Mouse (Mus musculus): ENCODE results near the gene Rps6kl1.
A peak's percentile ranks its signal among the peaks of the same experiment; 100 is the strongest.
"Not testable (repeated sequence)": the region's sequence is repeated elsewhere in the genome, so short reads cannot be mapped to it uniquely, and the experiment has no call there.

Rps6kl1 gene

DNA sequence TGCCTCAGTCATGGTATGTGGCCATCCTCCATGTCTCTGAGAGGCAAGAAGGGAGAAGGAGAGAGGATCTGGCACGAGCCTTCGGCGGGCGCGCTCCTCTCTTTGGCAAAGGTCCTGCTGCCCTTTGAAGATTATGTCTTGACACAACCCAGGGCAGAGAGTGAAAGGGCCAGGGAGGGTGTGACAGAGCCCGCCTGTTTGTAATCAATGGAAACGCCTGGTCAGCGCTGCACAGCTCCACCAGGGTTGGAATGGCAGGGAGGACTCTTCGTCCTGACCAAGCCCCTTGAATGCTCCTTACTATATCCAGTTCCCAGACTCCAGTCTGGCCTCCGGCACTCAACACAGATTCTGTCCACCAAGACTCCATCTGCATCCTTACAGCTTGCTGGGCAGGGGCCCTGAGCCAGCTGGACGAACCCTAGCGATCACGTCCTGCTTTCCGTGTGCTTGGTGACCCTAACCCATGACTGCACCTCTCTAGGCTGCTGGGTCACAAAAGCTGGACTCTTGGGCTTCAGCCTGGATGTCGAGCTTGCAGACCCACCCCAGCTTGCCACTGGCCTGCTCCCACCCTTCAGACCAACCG, 24.1 kb upstream of the Rps6kl1 start:
- no peak for DNase-seq

DNA sequence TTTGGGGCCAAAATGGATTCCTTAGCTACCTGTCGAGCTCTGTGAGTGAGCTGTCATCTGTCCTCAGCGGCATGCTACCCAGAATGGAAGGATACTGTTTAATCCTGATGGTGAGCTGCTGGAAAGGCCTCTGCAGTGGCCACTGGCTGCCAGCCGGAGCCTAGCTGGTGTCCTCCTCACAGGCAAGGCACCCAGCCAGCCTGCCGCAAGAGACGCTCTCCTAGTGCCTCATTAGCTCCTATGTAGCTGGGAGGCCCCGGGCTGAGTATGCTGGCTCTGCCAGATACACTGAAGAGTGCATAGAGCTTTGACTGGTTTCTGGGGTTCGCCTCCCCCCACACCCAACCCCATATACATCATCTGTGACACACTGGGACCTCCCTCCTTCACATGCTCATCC, 23.0 kb upstream of the Rps6kl1 start:
- DNase-seq: no peak

DNA sequence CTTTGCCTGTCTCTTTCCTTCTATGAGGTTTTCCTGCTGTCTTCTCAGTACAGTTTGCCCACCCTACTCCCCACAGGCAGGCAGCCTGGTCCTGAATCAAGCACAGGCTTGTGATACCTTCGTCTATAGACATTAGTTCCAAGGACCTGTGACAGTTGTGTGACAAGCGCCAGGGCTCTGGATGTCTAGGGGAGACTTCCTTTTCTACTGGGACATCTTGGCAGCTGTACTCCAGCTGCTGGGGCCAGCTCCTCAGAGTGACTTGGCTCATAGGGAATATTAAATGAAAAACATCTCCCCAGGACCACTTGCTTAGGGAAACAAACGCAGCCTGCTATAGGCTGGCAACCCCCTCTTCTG, 19.9 kb upstream of the Rps6kl1 start:
- DNase-seq: no peak

DNA sequence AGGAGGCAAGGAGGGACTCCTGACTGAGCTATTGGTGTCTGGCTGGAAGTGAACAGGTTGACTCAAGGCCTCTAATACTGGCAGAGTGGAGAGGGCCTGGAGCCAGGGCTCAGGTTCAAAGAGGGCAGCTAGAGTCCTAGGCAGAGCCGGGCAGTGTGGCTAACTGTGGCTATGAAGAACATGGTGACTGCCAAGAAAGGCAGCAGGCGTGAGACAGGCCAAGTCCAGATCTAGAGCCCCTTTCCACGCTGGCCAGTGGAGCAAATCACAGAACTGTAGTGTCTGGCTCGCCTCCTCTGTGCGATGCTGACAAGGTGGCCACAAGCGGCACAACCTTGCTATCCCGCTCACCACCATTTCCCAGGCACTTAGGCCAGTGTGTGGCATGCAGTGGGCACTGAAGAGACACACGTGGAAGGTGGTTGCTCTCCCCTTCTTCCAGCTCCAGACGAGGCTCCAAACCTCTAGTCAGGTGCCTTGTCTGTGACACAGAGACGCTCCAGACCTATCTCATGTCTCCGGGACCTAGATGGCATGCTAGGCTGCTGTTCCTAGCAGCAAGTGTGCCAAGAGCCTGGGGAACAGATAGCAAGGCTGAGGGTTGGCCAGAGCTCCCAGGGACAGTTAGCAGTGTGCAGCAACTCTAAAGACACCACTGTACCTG, 19.4 kb upstream of the Rps6kl1 start:
- DNase-seq: no peak

DNA sequence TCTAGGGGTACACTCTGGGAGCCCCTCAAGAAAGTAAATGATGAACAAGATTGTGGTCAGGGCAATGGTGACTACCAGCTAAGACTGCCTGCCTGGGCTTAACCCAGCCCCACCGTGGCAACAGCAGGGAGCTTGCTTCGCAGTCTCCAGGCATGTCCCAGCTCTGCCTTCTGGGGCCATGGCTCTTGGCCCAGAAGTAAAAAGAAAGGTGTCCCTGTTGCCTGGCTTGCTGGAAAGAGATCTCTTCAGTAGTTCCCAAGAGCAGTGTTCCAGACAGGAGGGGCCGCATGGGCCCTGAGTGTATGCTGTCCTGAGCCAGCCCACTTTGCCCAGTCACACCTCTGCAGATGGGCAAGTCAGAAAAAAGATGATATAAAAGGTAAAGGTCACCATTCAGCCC, 18.8 kb upstream of the Rps6kl1 start:
- DNase-seq: no peak

DNA sequence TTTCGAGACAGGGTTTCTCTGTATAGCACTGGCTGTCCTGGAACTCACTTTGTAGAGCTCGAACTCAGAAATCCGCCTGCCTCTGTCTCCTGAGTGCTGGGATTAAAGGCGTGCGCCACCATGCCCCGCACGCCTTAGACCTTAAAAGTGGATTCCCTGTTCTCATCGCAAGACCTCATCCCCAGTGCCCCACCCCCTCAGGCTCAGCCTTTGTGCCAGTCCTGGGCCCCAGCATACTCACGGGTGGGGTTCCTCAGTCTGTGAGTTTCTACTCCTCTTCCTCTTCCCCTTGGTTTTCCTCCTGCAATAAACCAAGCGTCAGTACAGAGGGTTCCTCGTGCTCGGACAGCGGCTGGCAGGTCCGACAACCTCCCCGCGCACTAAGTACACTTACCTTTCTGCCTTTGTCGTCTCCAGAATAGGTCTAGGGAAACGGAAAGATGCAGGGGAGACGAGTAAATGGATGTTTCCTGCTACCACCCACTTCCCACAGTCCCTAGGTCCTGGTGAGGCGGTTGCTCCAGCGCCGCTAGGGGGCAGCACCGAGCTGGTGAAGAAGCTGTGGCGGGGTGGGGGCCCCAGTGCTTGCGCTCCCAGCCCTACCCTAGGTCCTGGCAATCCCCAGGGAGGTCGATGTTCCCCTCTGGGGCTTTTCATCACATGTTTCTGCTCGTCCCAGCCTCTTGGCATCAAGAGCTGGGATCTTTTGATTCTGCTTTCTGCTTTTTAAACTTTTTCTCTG, 18.2 kb upstream of the Rps6kl1 start:
- DNase-seq: peak; percentile 94

DNA sequence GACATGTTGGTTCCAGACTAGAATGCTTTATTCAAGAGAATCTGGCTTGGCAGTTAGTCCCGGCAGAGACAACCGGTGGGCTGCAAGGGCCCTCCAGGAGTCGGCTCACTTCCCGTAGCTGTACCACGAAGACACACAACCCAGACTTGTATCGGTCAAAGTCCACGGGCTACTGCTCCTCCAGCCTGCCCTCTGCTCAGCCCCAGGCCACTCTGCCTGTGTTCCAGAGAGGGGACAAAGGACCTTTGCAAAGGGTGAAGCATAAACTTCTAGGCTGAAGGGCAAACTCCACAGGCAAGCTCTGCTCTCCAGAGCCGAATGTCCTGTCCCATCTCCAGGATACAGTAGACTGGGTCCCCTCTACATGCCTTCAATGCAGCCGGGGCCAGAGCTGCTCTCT, 15.6 kb upstream of the Rps6kl1 start:
- DNase-seq: no peak

DNA sequence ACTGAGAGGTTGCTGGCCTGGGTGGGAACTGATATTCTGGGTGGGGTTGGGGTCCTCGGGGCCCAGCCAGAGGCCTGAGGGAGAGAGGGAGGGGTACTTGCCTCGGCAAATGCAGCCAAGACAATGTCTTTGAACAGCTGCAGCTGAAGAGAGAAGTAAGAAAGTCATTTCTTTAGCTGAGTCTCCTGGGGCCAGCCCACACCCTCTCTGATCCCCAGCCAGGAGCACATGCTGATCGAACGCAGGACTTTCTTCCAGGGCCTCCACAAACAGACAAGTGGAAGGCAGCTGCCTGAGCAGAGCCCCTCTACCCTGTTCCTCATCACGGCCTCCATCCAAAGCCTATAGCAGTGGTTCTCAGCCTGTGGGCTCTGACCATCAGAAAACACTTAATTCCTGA, 13.9 kb upstream of the Rps6kl1 start:
- no peak for DNase-seq

DNA sequence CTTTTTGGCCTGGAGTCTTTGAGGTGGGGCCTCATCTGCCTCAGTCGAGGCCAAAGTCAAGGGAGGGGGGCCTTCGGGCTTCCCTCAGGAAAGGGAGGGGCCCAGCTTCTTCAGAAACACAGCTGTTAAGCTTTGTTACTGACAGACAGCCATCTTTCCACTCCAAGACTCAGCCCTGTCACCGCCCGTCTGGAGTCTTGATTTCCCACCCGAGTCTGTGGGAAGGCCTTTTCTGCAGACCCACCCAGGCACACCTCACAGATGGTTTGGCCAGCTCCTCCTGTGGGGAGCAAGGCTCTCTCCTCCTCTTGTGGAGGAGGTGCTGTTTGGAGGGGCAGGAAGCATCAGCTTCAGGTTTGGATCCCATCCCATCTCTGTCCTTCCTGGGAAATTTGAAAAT, 8.5 kb upstream of the Rps6kl1 start:
- DNase-seq: no peak

DNA sequence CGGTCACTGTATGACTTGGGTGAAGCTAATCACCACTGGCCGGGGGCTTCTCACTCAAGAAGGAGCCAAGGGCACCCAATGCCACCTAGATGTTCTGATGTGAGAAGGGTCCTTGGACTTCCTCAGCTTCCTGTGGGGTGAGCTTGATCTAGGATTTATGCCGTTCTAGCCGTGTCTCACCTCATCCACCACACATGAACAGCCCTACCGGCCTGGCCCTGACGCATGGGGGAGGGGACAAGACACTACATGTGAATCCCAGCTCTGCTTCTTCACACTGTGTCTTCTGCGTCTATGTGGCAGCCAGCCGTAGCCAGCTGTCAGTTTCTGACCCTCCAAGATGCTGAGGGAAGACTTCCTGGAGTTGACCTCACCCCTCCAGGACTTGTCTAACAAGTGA, 7.7 kb upstream of the Rps6kl1 start:
- DNase-seq: peak; percentile 45

DNA sequence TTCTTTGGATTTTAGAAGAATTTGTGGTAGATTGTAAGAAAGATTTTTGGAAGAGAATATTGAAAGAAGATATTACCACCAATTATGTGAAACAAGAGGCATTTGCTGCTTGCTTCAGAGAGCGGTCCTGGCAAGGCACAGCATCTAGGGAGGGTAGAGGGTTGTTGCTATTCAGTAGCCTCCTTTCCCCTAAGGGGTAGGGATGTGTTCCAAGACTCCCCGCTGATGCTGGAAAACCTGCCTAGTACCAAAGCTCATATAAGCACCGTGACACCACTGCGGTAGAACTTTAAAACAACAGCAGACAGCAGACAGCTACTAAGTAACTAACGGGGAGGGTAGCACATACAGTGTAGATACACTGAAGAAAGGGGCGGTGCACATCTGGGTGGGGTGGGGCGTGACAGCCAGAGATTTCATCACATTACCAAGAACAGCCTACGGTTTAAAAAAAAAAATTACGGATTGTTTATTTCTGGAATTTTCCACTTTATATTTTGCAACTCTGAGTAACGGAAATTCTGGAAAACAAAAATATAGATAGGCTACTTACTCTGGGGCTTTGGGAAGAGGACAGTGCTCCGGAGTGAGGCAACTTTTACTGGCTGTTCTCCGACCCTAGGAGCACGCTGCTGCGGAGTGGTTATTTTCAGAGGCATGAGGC, 6.9 kb upstream of the Rps6kl1 start:
- DNase-seq: no peak

DNA sequence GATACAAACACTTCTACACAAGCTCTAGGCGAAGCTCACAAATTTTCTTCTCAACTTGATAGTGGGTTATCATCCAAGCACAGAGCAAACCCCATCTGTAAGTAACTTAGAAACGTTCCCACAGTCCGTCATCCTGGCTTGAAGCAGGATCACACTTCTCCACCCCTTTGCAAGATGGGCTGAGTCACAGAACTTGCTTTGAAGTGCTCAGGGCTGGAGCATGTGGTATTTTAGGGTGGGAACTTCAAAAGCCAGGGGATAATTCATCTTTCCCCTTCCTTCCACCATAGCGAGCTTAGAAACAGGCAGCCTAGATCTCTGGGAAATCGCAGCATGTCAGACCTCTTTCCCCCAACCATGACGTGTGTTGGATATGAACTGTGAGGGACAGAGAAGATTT, 5.3 kb upstream of the Rps6kl1 start:
- no peak for DNase-seq

DNA sequence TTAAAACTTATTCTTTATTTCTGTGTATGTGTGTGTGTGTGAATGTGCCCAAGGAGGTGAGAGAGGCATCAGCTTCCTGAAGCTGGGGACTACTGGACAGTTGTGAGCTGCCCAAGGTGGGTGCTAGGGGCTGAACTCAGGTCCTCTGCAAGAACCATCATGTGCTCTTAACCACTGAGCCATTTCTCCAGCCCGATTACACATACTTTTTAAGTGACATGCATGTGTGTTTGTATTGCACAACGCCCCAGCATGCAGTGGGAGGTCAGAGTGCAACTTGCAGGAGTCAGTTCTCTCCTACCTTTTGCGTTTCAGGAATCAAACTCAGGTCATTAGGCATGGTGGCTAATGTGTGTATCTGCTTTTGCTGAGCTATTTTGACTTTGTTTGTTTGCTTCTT, 1.9 kb upstream of the Rps6kl1 start:
- DNase-seq: no peak

DNA sequence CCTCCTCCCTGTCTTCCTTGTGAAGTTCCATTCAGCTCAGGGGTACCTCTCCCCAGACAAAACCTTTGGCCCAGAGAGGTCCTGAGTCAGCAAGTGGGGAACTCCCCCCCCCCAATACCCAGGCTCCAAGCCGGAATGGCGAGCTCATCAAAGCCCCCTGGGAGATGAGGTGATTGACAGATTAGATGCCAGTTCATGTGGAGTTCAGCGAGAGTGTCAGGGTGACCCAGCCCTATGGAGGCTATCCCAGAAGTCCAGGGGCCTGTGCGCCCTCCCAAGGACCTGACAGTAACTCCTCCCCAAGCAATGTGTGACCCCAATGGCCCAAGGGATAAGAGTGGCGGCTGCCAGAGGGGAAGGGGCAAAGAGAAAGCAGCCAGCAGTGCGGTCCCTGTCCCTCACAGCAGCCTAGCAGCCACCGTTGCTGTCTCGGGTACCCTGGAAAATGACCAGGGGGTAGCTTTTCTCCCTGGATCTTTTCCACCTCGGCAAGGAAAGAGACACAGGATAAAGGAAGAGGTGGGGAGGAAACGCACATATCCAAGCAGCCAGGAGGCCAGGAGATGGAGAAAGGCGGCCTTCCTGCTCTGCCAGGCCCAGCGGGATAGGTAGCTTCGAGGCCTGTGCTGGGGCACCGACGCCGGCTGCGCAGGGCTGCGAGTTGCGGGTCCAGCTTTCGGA, 603 bp downstream of the Rps6kl1 start:
- peak; percentile 21 for DNase-seq

DNA sequence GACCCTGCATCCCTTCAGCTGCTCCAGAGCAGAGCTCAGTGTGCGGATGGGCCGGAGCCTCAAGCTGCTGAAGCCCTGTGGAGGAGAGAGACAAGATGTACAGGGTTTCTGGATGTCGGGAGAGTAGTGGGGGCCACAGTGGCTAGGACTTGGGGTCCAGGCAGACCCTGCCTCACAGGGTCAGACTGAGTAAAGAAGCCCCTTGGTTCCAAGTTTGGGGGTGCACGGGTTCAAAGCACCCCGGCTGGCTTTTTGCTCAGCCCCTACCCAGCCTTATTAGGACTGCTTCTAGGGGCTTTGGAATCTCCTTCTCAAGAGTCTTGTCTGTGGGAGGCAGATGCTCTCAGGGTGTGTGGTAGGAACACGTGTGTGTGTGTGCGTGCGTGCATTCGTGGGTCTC, 4.2 kb downstream of the Rps6kl1 start:
- DNase-seq: no peak

DNA sequence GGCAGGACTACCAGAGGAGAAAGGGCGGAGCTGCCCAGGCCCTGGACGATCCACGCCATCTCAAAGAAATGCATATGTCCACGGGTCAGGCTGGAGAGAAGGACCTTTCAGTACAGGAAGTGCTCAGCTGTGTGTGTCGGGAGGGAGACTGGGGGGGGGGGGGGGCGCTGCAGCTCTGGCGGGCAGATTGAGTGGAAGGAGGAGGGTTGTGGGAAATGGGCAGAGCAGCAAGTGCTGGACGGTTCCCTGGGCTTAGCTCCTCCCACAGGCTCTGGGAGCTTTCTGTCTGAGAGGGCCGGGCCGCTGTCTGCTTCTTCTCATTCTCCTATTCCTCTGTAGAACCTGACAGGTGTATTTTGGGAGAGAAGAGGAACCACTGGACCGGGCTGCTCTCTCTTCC, 4.7 kb downstream of the Rps6kl1 start:
- peak; percentile 61 for DNase-seq

DNA sequence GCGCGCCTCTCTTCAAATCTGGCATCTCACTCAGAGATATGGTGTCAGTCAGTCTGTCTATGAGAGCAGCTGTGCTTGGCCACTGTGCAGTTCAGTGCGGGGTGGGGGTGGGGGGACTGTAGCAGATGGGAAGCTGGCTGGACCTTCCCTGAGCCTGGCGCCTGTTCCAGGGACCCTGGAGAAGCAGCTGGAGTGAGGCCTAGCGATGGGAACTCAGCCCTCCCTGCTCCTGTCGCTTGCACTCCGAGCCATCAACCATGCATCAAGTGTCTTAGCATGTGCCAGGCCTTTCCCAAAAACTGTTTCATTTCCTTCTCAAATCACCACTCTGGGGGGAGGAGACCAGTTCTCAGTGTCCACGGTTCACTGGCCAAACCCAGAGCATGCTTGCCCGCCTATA, 5.4 kb downstream of the Rps6kl1 start:
- peak; percentile 75 for DNase-seq

DNA sequence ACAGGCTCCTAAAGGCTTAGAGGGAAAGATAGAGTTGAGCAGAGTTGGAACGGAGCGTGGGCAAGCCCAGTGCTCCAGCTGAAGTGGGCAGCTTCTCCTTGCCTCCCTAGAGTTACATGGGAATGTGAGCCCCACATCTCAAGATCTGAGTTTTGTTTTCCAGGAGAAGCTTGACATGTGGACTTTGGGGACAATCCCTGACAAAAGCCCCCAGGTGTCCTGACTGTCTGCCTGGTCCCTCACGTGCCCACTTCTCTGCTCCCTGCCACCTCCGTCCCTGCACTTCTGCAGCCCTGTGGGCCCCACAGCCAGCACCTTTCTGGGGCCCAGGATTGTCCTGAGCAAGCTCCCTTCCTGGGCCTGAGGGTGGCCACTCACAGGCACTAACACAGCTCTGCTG, 6.2 kb downstream of the Rps6kl1 start:
- no peak for DNase-seq

DNA sequence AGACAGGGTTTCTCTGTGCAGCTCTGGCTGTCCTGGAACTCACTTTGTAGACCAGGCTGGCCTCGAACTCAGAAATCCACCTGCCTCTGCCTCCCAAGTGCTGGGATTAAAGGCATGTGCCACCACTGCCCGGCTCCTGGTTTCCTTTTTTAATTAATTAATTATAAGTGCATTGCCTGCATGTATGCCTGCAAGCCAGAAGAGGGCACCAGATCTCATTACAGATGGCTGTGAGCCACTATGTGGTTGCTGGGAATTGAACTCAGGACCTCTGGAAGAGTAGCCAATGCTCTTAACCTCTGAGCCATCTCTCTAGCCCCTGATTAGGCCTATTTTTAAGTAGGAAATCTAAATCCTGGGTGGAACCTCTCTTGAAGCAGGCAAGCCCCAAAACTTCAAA, 6.8 kb downstream of the Rps6kl1 start:
- not testable (repeated sequence) for DNase-seq

DNA sequence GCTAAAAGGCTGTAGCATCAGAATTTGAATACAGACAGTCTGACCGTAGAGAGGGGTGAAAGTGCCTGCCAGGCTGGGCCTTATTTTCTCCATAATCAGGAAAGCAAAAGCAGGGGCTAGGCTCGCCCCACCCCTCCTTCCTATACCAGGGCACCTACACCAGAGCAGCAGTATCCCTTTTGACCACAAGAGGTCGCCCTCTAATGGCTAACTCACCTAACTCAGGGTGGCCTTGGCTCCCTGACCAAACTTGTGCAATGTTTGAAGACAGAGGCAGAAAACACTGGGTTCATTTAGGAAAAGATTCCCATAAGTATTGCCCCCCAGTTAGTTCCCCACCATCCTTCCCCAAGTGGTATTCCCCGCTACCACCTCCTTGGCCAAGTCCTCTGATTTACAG, 8.3 kb downstream of the Rps6kl1 start:
- DNase-seq: peak; percentile 92

DNA sequence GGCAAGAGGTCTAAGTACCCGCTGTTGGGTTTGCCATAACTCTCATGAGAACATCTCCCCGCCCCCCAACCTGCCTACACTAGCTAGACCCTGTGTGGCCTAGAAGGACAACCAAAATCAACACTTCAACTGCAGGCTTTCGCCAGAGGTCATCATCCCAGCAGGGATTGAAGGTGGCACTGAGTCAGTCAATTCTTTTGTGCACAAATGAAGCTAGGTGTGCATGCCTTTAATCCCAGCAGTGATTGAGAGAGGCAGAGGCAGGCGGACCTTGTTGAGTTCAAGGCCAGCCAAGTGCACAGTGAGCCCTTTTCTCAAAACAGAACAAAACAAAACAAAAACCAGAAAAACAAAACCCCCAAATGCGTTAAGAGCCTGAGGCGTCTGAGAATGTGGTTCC, 10.0 kb downstream of the Rps6kl1 start:
- no peak for DNase-seq

DNA sequence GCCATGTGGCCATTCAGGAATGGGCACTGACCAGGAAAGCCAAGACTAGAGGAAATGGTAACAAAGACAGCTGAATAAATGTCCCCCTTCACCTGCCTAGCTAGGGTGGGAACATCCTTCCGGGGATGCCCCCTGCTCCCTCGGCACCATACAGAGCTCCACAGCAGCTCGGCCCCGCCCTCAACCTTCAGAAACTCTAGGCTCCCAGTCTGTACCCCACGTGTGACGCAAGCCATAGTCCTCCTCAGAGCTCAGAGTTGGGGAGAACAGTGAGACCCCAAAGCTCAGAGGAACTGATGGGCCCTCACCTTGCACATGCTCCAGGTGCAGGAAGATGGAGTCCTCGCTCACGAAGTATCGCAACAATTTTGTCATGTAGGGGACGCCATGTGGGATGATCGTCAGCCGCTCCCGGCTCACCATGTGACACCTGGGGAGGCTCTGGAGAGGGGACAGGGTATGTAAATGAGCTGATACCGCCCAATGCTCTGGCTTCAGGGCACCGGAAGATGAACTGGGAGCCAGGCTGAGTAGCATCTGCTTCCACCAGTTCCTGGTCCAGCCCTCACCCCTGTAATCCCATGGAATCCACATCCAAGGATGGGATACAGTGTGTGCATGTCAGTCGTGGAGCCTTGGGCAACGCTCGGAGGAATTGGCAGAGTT, 10.9 kb downstream of the Rps6kl1 start:
- no peak for DNase-seq

DNA sequence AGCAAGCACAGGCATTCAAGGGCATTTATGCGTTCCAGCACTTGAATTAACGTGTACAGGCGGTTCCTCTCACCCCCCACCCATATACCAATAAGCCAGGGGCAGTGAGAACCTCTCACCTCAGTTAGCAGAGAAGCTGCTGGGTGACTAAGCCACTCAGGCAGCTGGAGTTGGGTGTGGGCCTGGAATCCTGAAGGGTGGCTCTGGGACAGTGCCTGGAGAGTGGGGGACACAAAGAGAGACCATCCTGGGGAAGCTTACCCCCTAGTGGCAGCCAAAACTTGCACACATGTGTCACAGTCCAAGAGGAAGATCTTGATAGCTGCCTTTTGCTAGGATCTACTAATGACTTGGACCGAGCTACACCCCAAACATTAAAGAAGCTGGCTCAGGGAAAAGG, 14.4 kb downstream of the Rps6kl1 start:
- no peak for DNase-seq

Data from kidney, postnatal 10 days (tissue).